Mouse (Mus musculus) heart, adult 11 months (tissue): ENCODE data around the gene Paqr6.
A peak's percentile ranks its signal among the peaks of the same experiment; 100 is the strongest.

Experiments
- DNase-seq: peaks from one replicate; pipeline ENCODE4 v3.0.0; 2022

Paqr6 gene

DNA sequence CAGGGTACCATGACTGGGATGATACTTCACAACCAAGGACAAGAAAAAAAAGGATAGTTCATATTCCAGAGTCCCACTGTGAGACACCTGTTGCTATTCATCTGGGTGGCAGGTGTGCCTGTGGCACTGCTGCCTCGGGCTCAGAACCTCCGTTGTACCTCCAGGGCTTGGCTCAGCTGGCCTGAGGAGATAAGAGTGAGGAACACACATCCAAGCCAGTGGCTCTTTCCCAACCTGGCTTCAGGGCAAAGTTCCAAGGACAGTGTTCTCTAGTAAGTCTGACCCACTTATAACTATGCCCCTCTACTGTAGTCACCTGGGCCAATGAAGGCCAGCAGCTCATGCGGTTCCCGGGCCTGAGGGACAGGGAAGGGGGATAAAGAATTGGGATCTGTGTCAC lies 47.3 kb downstream of the Paqr6 start:
- peak; percentile 91 for DNase-seq

DNA sequence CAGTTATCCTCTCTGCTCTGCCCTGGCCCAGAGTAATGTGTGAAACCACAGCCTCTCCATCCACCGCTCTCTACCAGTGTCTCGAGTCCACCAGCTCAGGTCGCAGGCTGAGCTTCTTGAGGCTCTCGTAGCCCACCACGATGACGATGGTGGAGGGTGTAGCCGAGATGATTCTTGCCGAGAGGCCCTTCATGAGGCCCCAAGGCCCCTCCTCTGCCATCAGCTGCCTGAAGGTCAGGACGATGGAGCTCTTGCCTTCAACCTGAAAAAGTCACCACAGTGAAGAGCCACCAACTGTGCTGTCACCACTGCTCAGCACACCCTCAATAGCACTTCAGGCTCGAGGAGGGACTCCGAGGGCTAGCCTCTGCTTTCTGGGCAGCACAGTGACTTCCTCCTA lies 48.3 kb downstream of the Paqr6 start:
- DNase-seq, result no peak

DNA sequence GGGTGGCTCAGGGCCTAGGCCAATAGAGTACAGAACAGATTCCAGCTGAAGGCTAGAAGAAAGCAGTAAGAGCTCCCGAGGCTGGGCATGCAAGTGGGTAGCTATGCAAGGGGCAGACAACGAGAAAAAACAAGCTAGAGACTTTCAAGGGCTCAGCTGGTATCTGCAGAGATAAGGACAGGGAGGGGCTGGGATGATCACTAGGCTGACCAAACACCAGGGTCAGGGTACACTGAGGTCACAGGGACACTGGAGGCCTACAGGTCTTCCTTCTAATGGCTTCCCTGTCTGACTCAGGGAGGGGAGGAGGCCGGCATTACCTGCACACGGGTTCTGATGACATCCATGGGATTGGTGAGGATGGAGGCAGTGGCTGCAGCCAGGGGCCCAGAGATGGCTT lies 51.3 kb downstream of the Paqr6 start:
- DNase-seq, result no peak

DNA sequence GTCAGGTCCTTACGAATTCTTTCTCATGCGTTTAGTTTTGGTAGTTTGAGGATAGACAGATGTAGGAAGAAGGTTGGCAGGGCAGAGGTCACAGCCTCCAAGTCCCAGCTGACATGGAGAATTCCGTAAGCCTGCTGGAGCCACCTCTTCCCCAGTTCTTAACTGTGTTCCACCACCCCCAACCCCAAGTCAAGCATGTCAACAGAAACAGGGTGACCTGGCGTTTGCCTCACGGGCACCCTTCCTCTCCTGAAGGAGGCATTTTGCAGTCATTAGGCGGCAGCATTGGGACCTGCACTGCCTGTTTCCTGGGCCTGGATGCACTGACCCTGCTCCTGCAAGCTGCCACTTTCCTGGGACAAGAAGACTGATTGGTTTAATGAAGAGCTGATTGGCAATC lies 53.6 kb downstream of the Paqr6 start:
- DNase-seq, result no peak
